Mouse (Mus musculus): Measurements from ENCODE around the gene Hmg20a. TPM values are rescaled to one million over a fixed set of nuclear protein-coding genes. Genes with fewer than 3 reads are reported as not detected.

Hmg20a gene
- total and polyA plus RNA-seq, 3 experiments = 10.9 to 58.2 (median 30.8) TPM

DNA sequence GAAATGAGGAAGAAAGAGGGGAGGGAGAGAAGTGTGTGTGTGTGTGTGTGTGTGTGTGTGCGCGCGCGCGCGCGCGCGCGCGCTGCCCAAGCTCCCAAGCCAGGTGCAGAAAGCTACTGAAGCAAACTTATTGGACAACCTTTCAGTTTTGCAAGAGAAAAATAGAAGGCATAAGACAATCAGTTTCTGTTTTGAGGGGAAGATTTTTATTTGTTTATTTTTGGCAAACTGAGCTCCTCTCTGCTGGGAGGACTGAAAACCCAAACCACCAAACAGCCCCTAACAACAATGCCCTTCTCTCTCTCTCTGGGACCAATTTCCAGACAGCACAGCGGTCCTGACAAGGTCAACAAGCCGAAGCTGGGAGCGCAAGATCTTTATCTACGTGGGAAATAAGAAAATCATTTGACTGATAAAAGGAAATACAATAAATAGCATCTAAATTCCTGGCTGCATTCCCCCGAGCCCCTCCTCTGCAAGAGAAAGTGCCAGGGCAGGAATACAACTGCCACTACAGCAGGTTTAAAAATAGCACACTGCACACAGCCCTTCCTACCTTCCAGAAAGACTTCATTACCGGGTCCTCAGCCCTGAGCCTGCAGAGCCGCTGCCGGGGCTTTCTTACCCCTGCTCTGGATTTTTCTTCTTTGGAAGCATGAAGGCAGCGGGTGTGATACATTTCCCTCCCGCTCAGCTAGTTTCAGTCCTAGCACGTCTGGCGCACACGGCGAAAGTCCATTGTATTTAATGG is 88.7 kb downstream of the Hmg20a start:
- TF ChIP-seq CTCF (IDR thresholded peaks at IDR 0.05; ENCODE audit: low read depth, low read length) (no peak), POLR2AphosphoS5 (IDR thresholded peaks at IDR 0.05; ENCODE audit: insufficient replicate concordance, low read depth, low read length) (no peak), TAL1 (conservative IDR thresholded peaks at IDR 0.05; ENCODE audit: low read depth, low read length) (no peak), GATA2 (IDR thresholded peaks at IDR 0.05; ENCODE audit: borderline replicate concordance, low read depth, low read length) (no peak), GATA1 (IDR thresholded peaks at IDR 0.05; ENCODE audit: borderline replicate concordance, low read length) (no peak)
- no peak overlapping the region; the same call in 1 of the 2 replicates for H3K4me3 ChIP-seq (ENCODE audit: low read depth, low read length)
- ATAC-seq (ENCODE audit: extremely low read depth, insufficient number of reproducible peaks, low FRiP score, poor library complexity, severe bottlenecking) (no peak), DNase-seq (ENCODE audit: low spot score) (no peak)
- peaks cover 17% of the 10 kb centered on the region for H3K4me1 ChIP-seq (ENCODE audit: insufficient read depth, low read depth, low read length)
- H3K9me3 ChIP-seq (replicated peaks) = no peaks in the 10 kb centered on the region
- H3K27me3 ChIP-seq (ENCODE audit: insufficient read depth, low read length) = peaks cover 36% of the 10 kb centered on the region
- no peaks in the 10 kb centered on the region for H3K36me3 ChIP-seq (replicated peaks)

DNA sequence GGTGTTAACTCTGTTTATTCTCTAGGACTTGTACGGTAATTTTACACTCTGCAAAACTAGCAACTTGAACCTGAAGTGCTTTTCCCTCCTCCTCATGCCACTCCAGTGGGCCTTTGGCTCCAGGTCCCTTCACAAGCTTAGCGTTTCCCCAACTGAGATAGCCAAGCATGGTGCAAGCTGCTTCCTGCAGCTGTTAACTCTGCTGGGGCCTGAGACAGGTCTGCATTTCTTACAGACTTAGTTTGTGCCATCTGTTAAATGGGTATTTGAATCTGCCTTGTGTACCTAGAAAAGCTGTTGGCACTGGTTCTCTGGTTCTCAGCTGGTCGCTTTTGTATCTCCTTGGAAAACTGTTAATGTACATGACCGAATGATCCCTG is 89.3 kb downstream of the Hmg20a start:
- Histone ChIP-seq H3K36me3 (replicated peaks) (no peaks in the 10 kb centered on the region), H3K9me3 (replicated peaks) (no peaks in the 10 kb centered on the region), H3K4me3 (ENCODE audit: low read depth, low read length) (no peak overlapping the region), H3K4me1 (ENCODE audit: insufficient read depth, low read depth, low read length) (peaks cover 17% of the 10 kb centered on the region), H3K27me3 (ENCODE audit: insufficient read depth, low read length) (peaks cover 34% of the 10 kb centered on the region)
- TF ChIP-seq TAL1 (conservative IDR thresholded peaks at IDR 0.05; ENCODE audit: low read depth, low read length) (no peak), CTCF (IDR thresholded peaks at IDR 0.05; ENCODE audit: low read depth, low read length) (no peak), GATA2 (IDR thresholded peaks at IDR 0.05; ENCODE audit: borderline replicate concordance, low read depth, low read length) (no peak), GATA1 (IDR thresholded peaks at IDR 0.05; ENCODE audit: borderline replicate concordance, low read length) (no peak), POLR2AphosphoS5 (IDR thresholded peaks at IDR 0.05; ENCODE audit: insufficient replicate concordance, low read depth, low read length) (no peak)
- ATAC-seq (ENCODE audit: extremely low read depth, insufficient number of reproducible peaks, low FRiP score, poor library complexity, severe bottlenecking) (no peak), DNase-seq (ENCODE audit: low spot score) (no peak)

DNA sequence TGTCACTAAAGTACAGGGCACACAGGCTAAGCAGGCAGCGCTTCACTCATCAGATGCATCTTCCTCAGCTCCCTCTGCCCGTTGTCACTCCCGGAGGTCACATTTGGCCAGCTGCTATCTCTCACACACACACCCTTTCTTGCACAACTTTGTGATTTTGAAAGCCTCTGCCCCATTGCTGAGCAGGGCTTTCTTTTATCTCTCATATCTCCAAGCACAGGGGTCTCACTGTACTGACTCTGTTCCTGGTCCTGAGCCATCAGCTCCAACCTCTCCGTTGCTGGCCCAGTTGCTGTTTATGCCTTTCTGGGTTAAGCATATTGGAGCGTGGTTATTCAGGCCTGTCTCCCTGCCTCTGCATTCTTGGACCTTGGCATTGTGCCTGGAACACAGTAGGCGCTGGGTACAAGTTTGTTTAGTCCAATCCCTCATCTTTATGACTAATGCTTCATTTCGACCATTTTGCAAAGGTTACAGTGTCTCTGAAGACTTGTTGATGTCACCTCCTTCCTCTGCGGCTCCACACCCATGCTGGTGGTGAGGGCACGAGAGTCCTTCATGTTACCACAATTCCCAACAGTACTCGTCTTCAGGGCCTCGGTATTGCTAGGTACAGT is 90.5 kb downstream of the Hmg20a start:
- DNase-seq (ENCODE audit: low spot score) (no peak), ATAC-seq (ENCODE audit: extremely low read depth, insufficient number of reproducible peaks, low FRiP score, poor library complexity, severe bottlenecking) (no peak)
- Histone ChIP-seq H3K36me3 (replicated peaks) (no peaks in the 10 kb centered on the region), H3K27me3 (ENCODE audit: insufficient read depth, low read length) (peaks cover 38% of the 10 kb centered on the region), H3K4me1 (ENCODE audit: insufficient read depth, low read depth, low read length) (peaks cover 17% of the 10 kb centered on the region), H3K9me3 (replicated peaks) (no peaks in the 10 kb centered on the region), H3K4me3 (ENCODE audit: low read depth, low read length) (no peak overlapping the region)
- no peak for TF ChIP-seq GATA1 (IDR thresholded peaks at IDR 0.05; ENCODE audit: borderline replicate concordance, low read length)
- no peak for TF ChIP-seq POLR2AphosphoS5 (IDR thresholded peaks at IDR 0.05; ENCODE audit: insufficient replicate concordance, low read depth, low read length)
- no peak for TF ChIP-seq TAL1 (conservative IDR thresholded peaks at IDR 0.05; ENCODE audit: low read depth, low read length)
- no peak for TF ChIP-seq GATA2 (IDR thresholded peaks at IDR 0.05; ENCODE audit: borderline replicate concordance, low read depth, low read length)
- TF ChIP-seq CTCF (IDR thresholded peaks at IDR 0.05; ENCODE audit: low read depth, low read length) = no peak

DNA sequence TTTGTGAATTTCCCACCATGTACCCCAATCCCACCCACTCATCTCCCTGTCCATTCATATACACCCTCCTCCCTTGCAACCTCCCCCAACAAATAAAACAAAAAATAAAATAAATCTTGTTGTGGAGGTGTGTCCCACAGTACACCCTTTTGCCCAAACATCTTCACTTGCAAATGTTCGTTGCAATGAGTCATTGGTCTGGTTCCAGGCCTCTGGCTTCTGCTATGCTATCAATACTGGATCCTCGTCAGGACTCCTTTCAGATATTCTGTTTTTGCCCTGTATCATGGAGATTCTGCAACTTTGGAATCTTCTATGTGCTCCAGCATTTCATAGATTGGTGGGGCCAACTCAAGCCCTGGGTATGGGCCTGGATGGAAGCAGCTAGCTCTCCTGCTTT is 91.9 kb downstream of the Hmg20a start:
- no peak for ATAC-seq (ENCODE audit: extremely low read depth, insufficient number of reproducible peaks, low FRiP score, poor library complexity, severe bottlenecking)
- DNase-seq (ENCODE audit: low spot score) = no peak
- Histone ChIP-seq H3K4me1 (ENCODE audit: insufficient read depth, low read depth, low read length) (peaks cover 17% of the 10 kb centered on the region), H3K36me3 (replicated peaks) (no peaks in the 10 kb centered on the region), H3K9me3 (replicated peaks) (no peaks in the 10 kb centered on the region), H3K4me3 (ENCODE audit: low read depth, low read length) (no peak overlapping the region), H3K27me3 (ENCODE audit: insufficient read depth, low read length) (peaks cover 36% of the 10 kb centered on the region)
- TF ChIP-seq POLR2AphosphoS5 (IDR thresholded peaks at IDR 0.05; ENCODE audit: insufficient replicate concordance, low read depth, low read length) (no peak), GATA2 (IDR thresholded peaks at IDR 0.05; ENCODE audit: borderline replicate concordance, low read depth, low read length) (no peak), CTCF (IDR thresholded peaks at IDR 0.05; ENCODE audit: low read depth, low read length) (no peak), TAL1 (conservative IDR thresholded peaks at IDR 0.05; ENCODE audit: low read depth, low read length) (no peak), GATA1 (IDR thresholded peaks at IDR 0.05; ENCODE audit: borderline replicate concordance, low read length) (no peak)

DNA sequence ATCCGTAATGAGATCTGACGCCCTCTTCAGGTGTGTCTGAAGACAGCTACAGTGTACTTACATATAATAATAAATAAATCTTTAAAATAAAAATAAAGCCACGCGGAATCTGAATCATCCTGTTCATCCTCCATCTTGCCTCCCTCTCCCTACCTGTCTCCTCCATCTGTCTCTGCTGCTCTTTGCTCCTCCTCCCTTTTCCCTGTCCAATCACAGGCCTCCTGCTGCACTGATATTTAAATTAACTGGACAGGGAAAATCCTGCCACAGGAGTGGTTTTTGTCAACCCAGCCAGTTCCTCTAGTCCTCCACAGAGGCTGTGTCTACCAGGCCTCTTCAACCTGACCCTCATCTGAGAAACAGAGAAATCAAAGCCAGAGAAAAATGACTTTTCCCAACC is 94.1 kb downstream of the Hmg20a start:
- ATAC-seq (ENCODE audit: extremely low read depth, insufficient number of reproducible peaks, low FRiP score, poor library complexity, severe bottlenecking) (no peak), DNase-seq (ENCODE audit: low spot score) (no peak)
- H3K36me3 ChIP-seq (replicated peaks) = no peaks in the 10 kb centered on the region
- no peaks in the 10 kb centered on the region for H3K9me3 ChIP-seq (replicated peaks)
- TF ChIP-seq POLR2AphosphoS5 (IDR thresholded peaks at IDR 0.05; ENCODE audit: insufficient replicate concordance, low read depth, low read length) = no peak
- no peak for TF ChIP-seq GATA1 (IDR thresholded peaks at IDR 0.05; ENCODE audit: borderline replicate concordance, low read length)
- no peak for TF ChIP-seq GATA2 (IDR thresholded peaks at IDR 0.05; ENCODE audit: borderline replicate concordance, low read depth, low read length)
- no peak for TF ChIP-seq CTCF (IDR thresholded peaks at IDR 0.05; ENCODE audit: low read depth, low read length)
- no peak for TF ChIP-seq TAL1 (conservative IDR thresholded peaks at IDR 0.05; ENCODE audit: low read depth, low read length)
- no peak overlapping the region for H3K4me3 ChIP-seq (ENCODE audit: low read depth, low read length)
- H3K27me3 ChIP-seq (ENCODE audit: insufficient read depth, low read length) = peaks cover 41% of the 10 kb centered on the region
- H3K4me1 ChIP-seq (ENCODE audit: insufficient read depth, low read depth, low read length) = 0 out of 2 replicates have a peak, but pooled peaks cover 4% of the 10 kb centered on the region

DNA sequence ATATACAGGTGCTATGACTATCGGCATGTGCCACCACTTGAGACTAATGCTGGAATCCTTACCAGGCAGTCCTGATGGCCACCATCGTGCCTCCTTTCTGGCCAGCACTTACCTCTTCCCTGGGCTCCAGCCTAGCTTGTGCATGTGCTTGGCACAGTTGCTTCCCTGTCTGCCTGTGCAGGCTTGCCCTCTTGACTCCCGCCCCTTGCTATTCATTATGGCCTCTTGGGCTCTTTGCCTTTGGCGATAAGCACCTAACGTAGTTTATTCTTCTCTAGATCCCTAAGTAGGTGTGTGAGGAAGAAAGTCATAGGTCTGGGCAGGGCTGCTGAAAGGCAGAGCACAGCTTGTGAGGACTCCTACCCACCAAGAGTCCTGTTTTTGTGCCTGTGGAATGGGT is 96.7 kb downstream of the Hmg20a start:
- DNase-seq (ENCODE audit: low spot score) = no peak
- Histone ChIP-seq H3K9me3 (replicated peaks) (no peaks in the 10 kb centered on the region), H3K27me3 (ENCODE audit: insufficient read depth, low read length) (peaks cover 32% of the 10 kb centered on the region), H3K36me3 (replicated peaks) (no peaks in the 10 kb centered on the region), H3K4me3 (ENCODE audit: low read depth, low read length) (no peak overlapping the region), H3K4me1 (ENCODE audit: insufficient read depth, low read depth, low read length) (no peaks in the 10 kb centered on the region)
- ATAC-seq (ENCODE audit: extremely low read depth, insufficient number of reproducible peaks, low FRiP score, poor library complexity, severe bottlenecking) = no peak
- TF ChIP-seq TAL1 (conservative IDR thresholded peaks at IDR 0.05; ENCODE audit: low read depth, low read length) (no peak), POLR2AphosphoS5 (IDR thresholded peaks at IDR 0.05; ENCODE audit: insufficient replicate concordance, low read depth, low read length) (no peak), GATA1 (IDR thresholded peaks at IDR 0.05; ENCODE audit: borderline replicate concordance, low read length) (no peak), GATA2 (IDR thresholded peaks at IDR 0.05; ENCODE audit: borderline replicate concordance, low read depth, low read length) (no peak), CTCF (IDR thresholded peaks at IDR 0.05; ENCODE audit: low read depth, low read length) (no peak)
